Mouse (Mus musculus) neural tube, embryonic 12.5 days (tissue): ENCODE results near the gene Utp4. TPM values are rescaled to one million over a fixed set of nuclear protein-coding genes. Genes with fewer than 3 reads are reported as not detected.

Source experiments
- ATAC-seq: fragments of 200-750 bp; cut with Nextera tagmentation; 2 replicates; pipeline ENCODE4 v1.8.0; 2017; ENCODE audit warnings: low read depth, mild to moderate bottlenecking, moderate TSS enrichment, moderate library complexity; ENCODE audit not compliant: low FRiP score
- H3K27ac ChIP-seq: fragments of 300-500 bp; sonication (generic); 2 replicates; pipeline ENCODE4 v1.5.1; 2016
- H3K27me3 ChIP-seq: fragments of 300-500 bp; sonication (generic); replicated peaks from 2 replicates; pipeline ENCODE4 v1.6.1; 2016; ENCODE audit warnings: mild to moderate bottlenecking
- H3K36me3 ChIP-seq: fragments of 300-500 bp; sonication (generic); 2 replicates; pipeline ENCODE4 v1.6.1; 2016; ENCODE audit warnings: mild to moderate bottlenecking
- H3K4me1 ChIP-seq: fragments of 300-500 bp; sonication (generic); 2 replicates; pipeline ENCODE4 v1.6.1; 2016
- H3K4me2 ChIP-seq: fragments of 300-500 bp; sonication (generic); replicated peaks from 2 replicates; pipeline ENCODE4 v1.6.1; 2016; ENCODE audit warnings: mild to moderate bottlenecking
- H3K4me3 ChIP-seq: fragments of 300-500 bp; sonication (generic); 2 replicates; pipeline ENCODE4 v1.5.1; 2016
- H3K9ac ChIP-seq: fragments of 300-500 bp; sonication (generic); 2 replicates; pipeline ENCODE4 v1.6.1; 2016; ENCODE audit warnings: mild to moderate bottlenecking
- H3K9me3 ChIP-seq: fragments of 300-500 bp; sonication (generic); 2 replicates; pipeline ENCODE4 v1.6.1; 2016; ENCODE audit warnings: mild to moderate bottlenecking
- WGBS: fragments of 180-500 bp; shearing (Covaris S2); methylation state at CpG from one replicate; pipeline ENCODE4 v1.1.7; 2016; 5-methylcytosine and 5-hydroxymethylcytosine counted together
- polyA plus RNA-seq: library from polyadenylated mRNA; unstranded; fragments of >200 nt; fragmentation: Nextera tagmentation; extraction: Ambion mirVana; gene quantifications from 2 replicates; pipeline ENCODE4 v1.2.1, GENCODE M21; 2016

Utp4 gene
- polyA plus RNA-seq, 1 experiment from 2014 or later, result 53.4 TPM

- H3K27ac ChIP-seq, result no peak overlapping the region
- ATAC-seq, result no peak
- peaks cover 12% of the 10 kb centered on the region; the same call in 1 of the 2 replicates for H3K27me3 ChIP-seq
- no peak overlapping the region for H3K4me2 ChIP-seq
- H3K4me3 ChIP-seq, result no peak overlapping the region
- H3K9me3 ChIP-seq, result no peaks in the 10 kb centered on the region
- H3K9ac ChIP-seq, result no peak overlapping the region
- H3K36me3 ChIP-seq, result no peaks in the 10 kb centered on the region
- peaks cover 18% of the 10 kb centered on the region for H3K4me1 ChIP-seq
- WGBS, result 79% methylated on average over 4 of the region's 4 CpGs
Observed at GRCm38 (mm10) chr8:106933506-106934143, 40.2 kb downstream of the Utp4 start.

GRCm38 (mm10) chr8:106934226-106934977, 41.0 kb downstream of the Utp4 start:
- H3K36me3 ChIP-seq, result no peaks in the 10 kb centered on the region
- H3K4me3 ChIP-seq, result no peak overlapping the region
- no peaks in the 10 kb centered on the region for H3K9me3 ChIP-seq
- WGBS, result 75% methylated on average over 16 of the region's 16 CpGs
- H3K27me3 ChIP-seq, result peaks cover 12% of the 10 kb centered on the region; the same call in 1 of the 2 replicates
- ATAC-seq, result no peak
- no peak overlapping the region for H3K9ac ChIP-seq
- H3K4me2 ChIP-seq, result no peak overlapping the region
- H3K27ac ChIP-seq, result no peak overlapping the region
- peaks cover 18% of the 10 kb centered on the region for H3K4me1 ChIP-seq

GRCm38 (mm10) chr8:106935324-106935869, 42.0 kb downstream of the Utp4 start, which contains the start of gene Sntb2:
Sntb2 (plus strand) TSS chr8:106935750.
- H3K9ac ChIP-seq, result peak within 1 kb of the TSS; percentile 89
- H3K27me3 ChIP-seq, result peaks cover 12% of the 10 kb centered on the region; the same call in 1 of the 2 replicates
- WGBS, result under 1% methylated on average over 41 of the region's 41 CpGs
- ATAC-seq, result peak; percentile 84
- H3K4me1 ChIP-seq, result peaks cover 18% of the 10 kb centered on the region
- no peaks in the 10 kb centered on the region for H3K9me3 ChIP-seq
- H3K36me3 ChIP-seq, result no peaks in the 10 kb centered on the region
- H3K4me3 ChIP-seq, result peak within 1 kb of the TSS; percentile 88
- peak within 1 kb of the TSS; percentile 81 for H3K4me2 ChIP-seq
- peak within 1 kb of the TSS; percentile 72 for H3K27ac ChIP-seq

- Histone ChIP-seq H3K27ac (peak overlapping the region; percentile 72), H3K4me2 (peak overlapping the region; percentile 81), H3K4me1 (peaks cover 18% of the 10 kb centered on the region), H3K9ac (peak overlapping the region; percentile 89), H3K9me3 (no peaks in the 10 kb centered on the region), H3K27me3 (peaks cover 12% of the 10 kb centered on the region; the same call in 1 of the 2 replicates), H3K36me3 (no peaks in the 10 kb centered on the region), H3K4me3 (peak overlapping the region; percentile 88)
- WGBS, result under 1% methylated on average over 76 of the region's 76 CpGs
- ATAC-seq, result peak; percentile 71
Observed at GRCm38 (mm10) chr8:106935899-106936477, 42.6 kb downstream of the Utp4 start.

- Histone ChIP-seq H3K36me3 (no peaks in the 10 kb centered on the region), H3K4me2 (peak overlapping the region; percentile 81)
- under 1% methylated on average over 26 of the region's 26 CpGs for WGBS
Observed at GRCm38 (mm10) chr8:106936478-106937051, 43.1 kb downstream of the Utp4 start.

GRCm38 (mm10) chr8:106937081-106937800, 43.8 kb downstream of the Utp4 start:
- Histone ChIP-seq H3K4me1 (peaks cover 17% of the 10 kb centered on the region), H3K9ac (0 out of 2 replicates have a peak overlapping the region, but pooled peaks have one; percentile 89), H3K36me3 (no peaks in the 10 kb centered on the region), H3K4me2 (peak overlapping the region; percentile 81), H3K9me3 (no peaks in the 10 kb centered on the region), H3K27me3 (peaks cover 12% of the 10 kb centered on the region; the same call in 1 of the 2 replicates), H3K27ac (no peak overlapping the region), H3K4me3 (peak overlapping the region; percentile 88)
- WGBS, result 34% methylated on average over 14 of the region's 14 CpGs
- ATAC-seq, result no peak

More at GRCm38 (mm10) chr8:106936478-106937051, 43.1 kb downstream of the Utp4 start:
- Histone ChIP-seq H3K4me3 (peak overlapping the region; percentile 88), H3K4me1 (peaks cover 18% of the 10 kb centered on the region), H3K27ac (no peak overlapping the region), H3K27me3 (peaks cover 12% of the 10 kb centered on the region; the same call in 1 of the 2 replicates), H3K9me3 (no peaks in the 10 kb centered on the region), H3K9ac (peak overlapping the region; percentile 89)
- ATAC-seq, result peak; percentile 55

- no peak overlapping the region for H3K4me3 ChIP-seq
- no peaks in the 10 kb centered on the region for H3K36me3 ChIP-seq
- no peak overlapping the region for H3K9ac ChIP-seq
- H3K9me3 ChIP-seq, result no peaks in the 10 kb centered on the region
- no peak overlapping the region for H3K27ac ChIP-seq
- WGBS, result 95% methylated on average over 3 of the region's 3 CpGs
- H3K4me2 ChIP-seq, result no peak overlapping the region
- H3K27me3 ChIP-seq, result no peaks in the 10 kb centered on the region
- no peak for ATAC-seq
- peaks cover 10% of the 10 kb centered on the region for H3K4me1 ChIP-seq
Observed at GRCm38 (mm10) chr8:106941806-106942205, 48.4 kb downstream of the Utp4 start.

- Histone ChIP-seq H3K9ac (no peak overlapping the region), H3K4me1 (no peaks in the 10 kb centered on the region), H3K9me3 (no peaks in the 10 kb centered on the region), H3K27me3 (no peaks in the 10 kb centered on the region), H3K36me3 (no peaks in the 10 kb centered on the region), H3K4me2 (no peak overlapping the region), H3K4me3 (no peak overlapping the region), H3K27ac (no peak overlapping the region)
- no peak for ATAC-seq
- 85% methylated on average over 3 of the region's 3 CpGs for WGBS
Observed at GRCm38 (mm10) chr8:106943874-106944418, 50.5 kb downstream of the Utp4 start.

GRCm38 (mm10) chr8:106944756-106945155, 51.3 kb downstream of the Utp4 start:
- Histone ChIP-seq H3K36me3 (no peaks in the 10 kb centered on the region), H3K27me3 (no peaks in the 10 kb centered on the region), H3K4me1 (no peaks in the 10 kb centered on the region), H3K4me2 (no peak overlapping the region), H3K27ac (no peak overlapping the region), H3K4me3 (no peak overlapping the region), H3K9me3 (no peaks in the 10 kb centered on the region), H3K9ac (no peak overlapping the region)
- WGBS, result 80% methylated on average over 3 of the region's 3 CpGs
- no peak for ATAC-seq

- 89% methylated on average over 3 of the region's 3 CpGs for WGBS
Observed at GRCm38 (mm10) chr8:106948678-106949243, 55.3 kb downstream of the Utp4 start.

GRCm38 (mm10) chr8:106951707-106952106, 58.3 kb downstream of the Utp4 start:
- Histone ChIP-seq H3K4me3 (no peak overlapping the region), H3K27me3 (no peaks in the 10 kb centered on the region), H3K4me2 (no peak overlapping the region), H3K27ac (no peak overlapping the region), H3K4me1 (no peaks in the 10 kb centered on the region), H3K36me3 (no peaks in the 10 kb centered on the region), H3K9ac (no peak overlapping the region), H3K9me3 (no peaks in the 10 kb centered on the region)
- WGBS, result 62% methylated on average over 4 of the region's 4 CpGs
- no peak for ATAC-seq

More at GRCm38 (mm10) chr8:106948678-106949243, 55.3 kb downstream of the Utp4 start:
- no peak for ATAC-seq
- Histone ChIP-seq H3K4me1 (no peaks in the 10 kb centered on the region), H3K4me3 (no peak overlapping the region), H3K27ac (no peak overlapping the region), H3K4me2 (no peak overlapping the region), H3K9me3 (no peaks in the 10 kb centered on the region), H3K27me3 (no peaks in the 10 kb centered on the region), H3K9ac (no peak overlapping the region), H3K36me3 (no peaks in the 10 kb centered on the region)
